Mouse (Mus musculus) T-cell, adult 2 months (primary cell): Measurements from ENCODE around the gene A430078G23Rik.
"Not testable (repeated sequence)": the region's sequence is repeated elsewhere in the genome, so short reads cannot be mapped to it uniquely, and the experiment has no call there.

ENCODE experiments used
- DNase-seq: peaks from one replicate; pipeline ENCODE4 v3.0.0; 2022; ENCODE audit warnings: low spot score

Gene A430078G23Rik

GRCm38 (mm10) chr8:3353189-3353810 lies at the start of gene A430078G23Rik:
A430078G23Rik (plus strand) TSS chr8:3353415.
- DNase-seq, result peak; percentile 79

GRCm38 (mm10) chr8:3308205-3308800 lies 44.9 kb upstream of the A430078G23Rik start:
- not testable (repeated sequence) for DNase-seq

GRCm38 (mm10) chr8:3309636-3310035 lies 43.6 kb upstream of the A430078G23Rik start:
- DNase-seq, result no peak

GRCm38 (mm10) chr8:3311482-3311881 lies 41.7 kb upstream of the A430078G23Rik start:
- DNase-seq, result no peak

- DNase-seq, result not testable (repeated sequence)
Measured at GRCm38 (mm10) chr8:3313417-3313816, 39.8 kb upstream of the A430078G23Rik start.

GRCm38 (mm10) chr8:3313843-3314242 lies 39.4 kb upstream of the A430078G23Rik start:
- no peak for DNase-seq

- DNase-seq, result no peak
Measured at GRCm38 (mm10) chr8:3314345-3314744, 38.9 kb upstream of the A430078G23Rik start.

- no peak for DNase-seq
Measured at GRCm38 (mm10) chr8:3316585-3316984, 36.6 kb upstream of the A430078G23Rik start.

GRCm38 (mm10) chr8:3319267-3319666 lies 33.9 kb upstream of the A430078G23Rik start:
- DNase-seq, result not testable (repeated sequence)

GRCm38 (mm10) chr8:3324253-3324652 lies 29.0 kb upstream of the A430078G23Rik start:
- DNase-seq, result no peak

- no peak for DNase-seq
Measured at GRCm38 (mm10) chr8:3327056-3327455, 26.2 kb upstream of the A430078G23Rik start.

GRCm38 (mm10) chr8:3327538-3328245 lies 25.5 kb upstream of the A430078G23Rik start:
- peak; percentile 43 for DNase-seq

- DNase-seq, result peak; percentile 45
Measured at GRCm38 (mm10) chr8:3330662-3331061, 22.6 kb upstream of the A430078G23Rik start.

- DNase-seq, result no peak
Measured at GRCm38 (mm10) chr8:3331692-3332091, 21.5 kb upstream of the A430078G23Rik start.

- no peak for DNase-seq
Measured at GRCm38 (mm10) chr8:3335881-3336280, 17.3 kb upstream of the A430078G23Rik start.

GRCm38 (mm10) chr8:3336658-3337524 lies 16.3 kb upstream of the A430078G23Rik start:
- peak; percentile 49 for DNase-seq

- not testable (repeated sequence) for DNase-seq
Measured at GRCm38 (mm10) chr8:3337525-3337824, 15.7 kb upstream of the A430078G23Rik start.

GRCm38 (mm10) chr8:3337971-3338370 lies 15.2 kb upstream of the A430078G23Rik start:
- DNase-seq, result no peak

- DNase-seq, result not testable (repeated sequence)
Measured at GRCm38 (mm10) chr8:3340711-3341110, 12.5 kb upstream of the A430078G23Rik start.

- no peak for DNase-seq
Measured at GRCm38 (mm10) chr8:3345337-3345736, 7.9 kb upstream of the A430078G23Rik start.

GRCm38 (mm10) chr8:3346691-3347413 lies 6.4 kb upstream of the A430078G23Rik start:
- DNase-seq, result no peak
